Mouse (Mus musculus) MEL-GATA-1-ER (cell line): Measurements from ENCODE around the gene Chd2.

Experiments
- DNase-seq: peaks from one replicate; pipeline ENCODE4 v3.0.0-alpha.2; 2012; ENCODE audit warnings: low read depth; ENCODE audit errors: extremely low read depth

Gene Chd2

DNA sequence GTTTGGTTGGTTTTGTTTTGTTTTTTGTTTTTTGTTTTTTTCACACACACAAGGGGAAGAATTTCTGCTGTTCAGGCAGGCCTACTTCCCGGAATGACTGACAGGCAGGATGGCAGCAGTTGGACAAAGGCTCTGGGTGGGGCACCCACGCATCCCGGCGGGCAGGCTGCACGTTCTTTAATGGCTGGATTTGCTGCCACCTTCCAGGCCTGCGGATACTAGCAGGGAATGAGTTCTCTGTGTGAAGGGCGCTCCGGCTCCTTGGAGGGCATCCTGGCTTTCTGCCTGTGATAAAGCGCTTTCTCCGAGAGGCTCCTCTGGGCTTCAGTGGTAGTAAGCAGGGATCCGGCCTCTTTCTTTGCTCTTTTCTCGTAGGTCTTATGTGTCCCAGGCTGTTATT, 164.3 kb downstream of the Chd2 start:
- no peak for DNase-seq
